Mouse (Mus musculus) lung, adult 2 months (tissue): Measurements from ENCODE around the gene Cables2. TPM values are rescaled to one million over a fixed set of nuclear protein-coding genes. Genes with fewer than 3 reads are reported as not detected.

Experiments used
- DNase-seq: peaks from one replicate; pipeline ENCODE4 v3.0.0; 2022
- H3K4me1 ChIP-seq: fragments of 200-500 bp; 2 replicates; pipeline ENCODE4 v1.6.1; 2011; ENCODE audit warnings: low read length; ENCODE audit not compliant: control insufficient read depth, insufficient read depth
- H3K4me3 ChIP-seq: fragments of 200-500 bp; replicated peaks from 2 replicates; pipeline ENCODE3; 2011; ENCODE audit warnings: low read depth, mild to moderate bottlenecking, control low read depth, low read length; ENCODE audit errors: extremely low read depth
- CTCF ChIP-seq: fragments of 200-500 bp; IDR thresholded peaks from 2 replicates; pipeline ENCODE4 v1.5.1; 2011; ENCODE audit warnings: mild to moderate bottlenecking, low read length, control low read depth; ENCODE audit not compliant: insufficient read depth
- POLR2A ChIP-seq: fragments of 200-500 bp; IDR thresholded peaks from 2 replicates; pipeline ENCODE4 v1.6.1; 2011; ENCODE audit warnings: low read depth, mild to moderate bottlenecking, control low read depth, low read length, borderline replicate concordance; ENCODE audit errors: extremely low read depth
- WGBS: fragments of 180-500 bp; shearing (Covaris S2); methylation state at CpG from one replicate; pipeline ENCODE4 v1.1.7; 2018; 5-methylcytosine and 5-hydroxymethylcytosine counted together
- polyA plus RNA-seq: library from polyadenylated mRNA; depleted of rRNA; stranded (reverse); fragments of >200 nt; gene quantifications from 2 replicates; pipeline ENCODE4 v1.2.3, GENCODE M21; 2012; rRNA removed

The Cables2 gene
- polyA plus RNA-seq, 1 experiment, result 28.2 TPM

GRCm38 (mm10) chr2:180208976-180209375 is 64.3 kb downstream of the Cables2 start:
- no peak for DNase-seq
- Histone ChIP-seq H3K4me1 (peaks cover under 1% of the 10 kb centered on the region), H3K4me3 (no peak overlapping the region)
- WGBS, result 82% methylated on average over 1 of the region's 1 CpGs
- TF ChIP-seq CTCF (no peak), POLR2A (no peak)

Other genes with a start within 250 kb of the Cables2 start
- 19.8 and 24.0 TPM in 2 replicates for gene Lsm14b, start 248.5 kb downstream of the Cables2 start, polyA plus RNA-seq
- gene Psma7, start 231.1 kb downstream of the Cables2 start, polyA plus RNA-seq, result 98.3 and 115 TPM in 2 replicates
- 7.1 and 7.4 TPM in 2 replicates for gene Ss18l1, start 231.0 kb downstream of the Cables2 start, polyA plus RNA-seq
- 15.2 and 17.1 TPM in 2 replicates for gene Mtg2, start 202.9 kb downstream of the Cables2 start, polyA plus RNA-seq
- 0.10 and 0.15 TPM in 2 replicates for gene Hrh3, start 169.0 kb downstream of the Cables2 start, polyA plus RNA-seq
- 27.9 and 34.5 TPM in 2 replicates for gene Osbpl2, start 154.2 kb downstream of the Cables2 start, polyA plus RNA-seq
- 108 and 114 TPM in 2 replicates for gene Adrm1, start 102.0 kb downstream of the Cables2 start, polyA plus RNA-seq
- 145 and 148 TPM in 2 replicates for gene Lama5, start 47.6 kb downstream of the Cables2 start, polyA plus RNA-seq
- 2,052 and 2,661 TPM in 2 replicates for gene Rps21, start 16.1 kb downstream of the Cables2 start, polyA plus RNA-seq
- 1.4 and 2.3 TPM in 2 replicates for gene Rbbp8nl, start 16.4 kb upstream of the Cables2 start, polyA plus RNA-seq
- 5.4 and 9.9 TPM in 2 replicates for gene Gata5, start 61.2 kb upstream of the Cables2 start, polyA plus RNA-seq
- 4.9 and 6.2 TPM in 2 replicates for gene Slco4a1, start 182.7 kb upstream of the Cables2 start, polyA plus RNA-seq
- not detected in 2 replicates for gene Ntsr1, start 226.5 kb upstream of the Cables2 start, polyA plus RNA-seq